Mouse (Mus musculus) lung, embryonic 16.5 days (tissue): Measurements from ENCODE around the gene Tm9sf4. TPM values are rescaled to one million over a fixed set of nuclear protein-coding genes. Genes with fewer than 3 reads are reported as not detected.

Experiments used
- ATAC-seq: fragments of 200-750 bp; cut with Nextera tagmentation; 2 replicates; pipeline ENCODE4 v1.8.0; 2017; ENCODE audit warnings: low read depth, mild to moderate bottlenecking, moderate library complexity
- H3K27ac ChIP-seq: fragments of 300-500 bp; sonication (generic); 2 replicates; pipeline ENCODE4 v1.5.1; 2014; ENCODE audit warnings: mild to moderate bottlenecking, control low read depth, low read length
- H3K27me3 ChIP-seq: fragments of 300-500 bp; sonication (generic); 2 replicates; pipeline ENCODE4 v1.6.1; 2014; ENCODE audit warnings: low read depth, low read length, mixed read lengths; ENCODE audit not compliant: control insufficient read depth, insufficient read depth
- H3K36me3 ChIP-seq: fragments of 300-500 bp; sonication (generic); 2 replicates; pipeline ENCODE4 v1.6.1; 2014; ENCODE audit warnings: low read length; ENCODE audit not compliant: control insufficient read depth, insufficient read depth
- H3K4me1 ChIP-seq: fragments of 300-500 bp; sonication (generic); replicated peaks from 2 replicates; pipeline ENCODE4 v1.6.1; 2014; ENCODE audit warnings: low read length, mixed read lengths; ENCODE audit not compliant: control insufficient read depth, insufficient read depth
- H3K4me2 ChIP-seq: fragments of 300-500 bp; sonication (generic); 2 replicates; pipeline ENCODE4 v1.6.1; 2014; ENCODE audit warnings: low read depth, low read length, control low read depth
- H3K4me3 ChIP-seq: fragments of 300-500 bp; sonication (generic); 2 replicates; pipeline ENCODE4 v1.5.1; 2014; ENCODE audit warnings: mild to moderate bottlenecking, low read length, control low read depth
- H3K9ac ChIP-seq: fragments of 300-500 bp; sonication (generic); 2 replicates; pipeline ENCODE4 v1.6.1; 2014; ENCODE audit warnings: low read length, control low read depth
- H3K9me3 ChIP-seq: fragments of 300-500 bp; sonication (generic); 2 replicates; pipeline ENCODE4 v1.6.1; 2016; ENCODE audit warnings: low read length; ENCODE audit not compliant: control insufficient read depth
- WGBS: fragments of 180-500 bp; shearing (Covaris S2); extraction: QIAGEN DNeasy Blood & Tissue Kit; methylation state at CpG from one replicate; pipeline ENCODE4 v1.1.7; 2014; 5-methylcytosine and 5-hydroxymethylcytosine counted together
- polyA plus RNA-seq: library from polyadenylated mRNA; unstranded; fragments of >200 nt; fragmentation: Nextera tagmentation; extraction: Ambion mirVana; gene quantifications from 2 replicates; pipeline ENCODE4 v1.2.1, GENCODE M21; 2015

Tm9sf4 gene
- polyA plus RNA-seq, 1 experiment from 2014 or later, result 74.9 TPM

- peak overlapping the region; percentile 88 for H3K4me2 ChIP-seq
- peaks cover 40% of the 10 kb centered on the region for H3K4me1 ChIP-seq
- peak overlapping the region; percentile 16 for H3K4me3 ChIP-seq
- no peaks in the 10 kb centered on the region for H3K27me3 ChIP-seq
- no peak for ATAC-seq
- peaks cover 15% of the 10 kb centered on the region for H3K36me3 ChIP-seq
- peak overlapping the region; percentile 87 for H3K27ac ChIP-seq
- H3K9me3 ChIP-seq, result no peaks in the 10 kb centered on the region
- peak overlapping the region; percentile 40; the same call in 1 of the 2 replicates for H3K9ac ChIP-seq
- WGBS, result 61% methylated on average over 4 of the region's 4 CpGs
These were observed 76.8 kb downstream of the Tm9sf4 start for GRCm38 (mm10) chr2:153237891-153238290.

GRCm38 (mm10) chr2:153238406-153238805 is 77.3 kb downstream of the Tm9sf4 start:
- Histone ChIP-seq H3K4me3 (peak overlapping the region; percentile 95), H3K9ac (peak overlapping the region; percentile 44), H3K4me1 (peaks cover 40% of the 10 kb centered on the region), H3K27ac (peak overlapping the region; percentile 87), H3K36me3 (peaks cover 13% of the 10 kb centered on the region), H3K27me3 (no peaks in the 10 kb centered on the region), H3K4me2 (peak overlapping the region; percentile 88), H3K9me3 (no peaks in the 10 kb centered on the region)
- ATAC-seq, result no peak
- 53% methylated on average over 2 of the region's 2 CpGs for WGBS

GRCm38 (mm10) chr2:153239021-153239859 is 78.1 kb downstream of the Tm9sf4 start:
- 43% methylated on average over 7 of the region's 7 CpGs for WGBS
- Histone ChIP-seq H3K9ac (peak overlapping the region; percentile 98), H3K36me3 (peaks cover 6% of the 10 kb centered on the region; the same call in 1 of the 2 replicates), H3K27me3 (no peaks in the 10 kb centered on the region), H3K4me3 (peak overlapping the region; percentile 95), H3K4me1 (peaks cover 40% of the 10 kb centered on the region), H3K9me3 (no peaks in the 10 kb centered on the region), H3K27ac (peak overlapping the region; percentile 96), H3K4me2 (peak overlapping the region; percentile 88)
- ATAC-seq, result peak; percentile 41; the same call in 1 of the 2 replicates

GRCm38 (mm10) chr2:153239860-153240480 is 78.9 kb downstream of the Tm9sf4 start:
- Histone ChIP-seq H3K36me3 (peaks cover 6% of the 10 kb centered on the region; the same call in 1 of the 2 replicates), H3K4me3 (peak overlapping the region; percentile 95), H3K27me3 (no peaks in the 10 kb centered on the region), H3K4me1 (peaks cover 40% of the 10 kb centered on the region), H3K4me2 (peak overlapping the region; percentile 88), H3K9ac (peak overlapping the region; percentile 98), H3K9me3 (no peaks in the 10 kb centered on the region), H3K27ac (peak overlapping the region; percentile 96)
- 7% methylated on average over 14 of the region's 22 CpGs for WGBS
- ATAC-seq, result no peak

GRCm38 (mm10) chr2:153240701-153241235 is 79.7 kb downstream of the Tm9sf4 start:
- Histone ChIP-seq H3K9ac (peak overlapping the region; percentile 98), H3K4me2 (peak overlapping the region; percentile 88), H3K9me3 (no peaks in the 10 kb centered on the region), H3K4me3 (peak overlapping the region; percentile 95), H3K36me3 (peaks cover 1% of the 10 kb centered on the region), H3K27ac (peak overlapping the region; percentile 96), H3K27me3 (no peaks in the 10 kb centered on the region), H3K4me1 (peaks cover 37% of the 10 kb centered on the region)
- peak; percentile 44; the same call in 1 of the 2 replicates for ATAC-seq
- 0% methylated on average over 26 of the region's 33 CpGs for WGBS

GRCm38 (mm10) chr2:153241250-153242014 is 80.3 kb downstream of the Tm9sf4 start, which contains the start of the genes Plagl2 and Pofut1:
Gene Plagl2 (minus strand): TSS chr2:153241426.
Gene Pofut1 (plus strand): TSS chr2:153241533.
- Histone ChIP-seq H3K4me1 (peaks cover 34% of the 10 kb centered on the region), H3K27ac (peak within 1 kb of the TSS; percentile 96), H3K4me2 (peak within 1 kb of the TSS; percentile 88), H3K9ac (peak within 1 kb of the TSS; percentile 98), H3K36me3 (peaks cover 2% of the 10 kb centered on the region; the same call in 1 of the 2 replicates), H3K9me3 (no peaks in the 10 kb centered on the region), H3K4me3 (peak within 1 kb of the TSS; percentile 95), H3K27me3 (no peaks in the 10 kb centered on the region)
- ATAC-seq, result peak; percentile 96
- WGBS, result 0% methylated on average over 50 of the region's 72 CpGs

- H3K27ac ChIP-seq, result no peak overlapping the region
- 53% methylated on average over 6 of the region's 6 CpGs for WGBS
These were observed 81.1 kb downstream of the Tm9sf4 start for GRCm38 (mm10) chr2:153242156-153242555.

GRCm38 (mm10) chr2:153249751-153250150 is 88.6 kb downstream of the Tm9sf4 start:
- peaks cover 17% of the 10 kb centered on the region for H3K36me3 ChIP-seq
- no peak overlapping the region for H3K27ac ChIP-seq
- no peak overlapping the region for H3K4me3 ChIP-seq
- no peaks in the 10 kb centered on the region for H3K9me3 ChIP-seq
- WGBS, result 87% methylated on average over 5 of the region's 5 CpGs
- no peaks in the 10 kb centered on the region for H3K27me3 ChIP-seq
- H3K4me2 ChIP-seq, result no peak overlapping the region
- no peak overlapping the region for H3K9ac ChIP-seq
- ATAC-seq, result no peak
- H3K4me1 ChIP-seq, result no peaks in the 10 kb centered on the region

More at GRCm38 (mm10) chr2:153242156-153242555, 81.1 kb downstream of the Tm9sf4 start:
- Histone ChIP-seq H3K36me3 (peaks cover 2% of the 10 kb centered on the region; the same call in 1 of the 2 replicates), H3K9ac (peak overlapping the region; percentile 98), H3K4me3 (peak overlapping the region; percentile 95), H3K9me3 (no peaks in the 10 kb centered on the region), H3K27me3 (no peaks in the 10 kb centered on the region), H3K4me1 (peaks cover 28% of the 10 kb centered on the region), H3K4me2 (peak overlapping the region; percentile 45)
- ATAC-seq, result no peak
